Mouse (Mus musculus) C2C12 (cell line): ENCODE results near the gene Dclre1a. TPM values are rescaled to one million over a fixed set of nuclear protein-coding genes. Genes with fewer than 3 reads are reported as not detected.

ENCODE experiments used
- H3K27me3 ChIP-seq: one replicate; pipeline ENCODE4 v1.6.1; 2011; ENCODE audit not compliant: control insufficient read depth, insufficient read depth, insufficient read length
- H3K36me3 ChIP-seq: one replicate; pipeline ENCODE4 v1.6.1; 2011; ENCODE audit not compliant: control insufficient read depth, insufficient read depth
- H3K4me3 ChIP-seq: one replicate; pipeline ENCODE4 v1.5.1; 2011; ENCODE audit warnings: mild to moderate bottlenecking, control low read depth; ENCODE audit not compliant: poor library complexity, insufficient read depth, severe bottlenecking
- H3K79me2 ChIP-seq: one replicate; pipeline ENCODE4 v1.6.1; 2011; ENCODE audit not compliant: control insufficient read depth, insufficient read depth
- H3K79me3 ChIP-seq: one replicate; pipeline ENCODE4 v1.6.1; 2011; ENCODE audit warnings: low read depth, control low read depth
- H3ac ChIP-seq: one replicate; pipeline ENCODE3; 2011; ENCODE audit warnings: low read depth; ENCODE audit not compliant: control insufficient read depth, insufficient read length
- CEBPB ChIP-seq: IDR thresholded peaks from one replicate; pipeline ENCODE4 v1.6.1; 2011; ENCODE audit warnings: low read depth, mild to moderate bottlenecking, control low read depth, moderate library complexity
- CTCF ChIP-seq: IDR thresholded peaks from one replicate; pipeline ENCODE4 v1.5.1; 2011; ENCODE audit not compliant: control insufficient read depth, insufficient read depth, insufficient read length
- FOSL1 ChIP-seq: IDR thresholded peaks from one replicate; pipeline ENCODE4 v1.8.0; 2011; ENCODE audit warnings: mild to moderate bottlenecking, low read length; ENCODE audit not compliant: poor library complexity, insufficient read depth, severe bottlenecking
- MAX ChIP-seq: IDR thresholded peaks from one replicate; pipeline ENCODE4 v1.6.1; 2011; ENCODE audit warnings: mild to moderate bottlenecking, control low read depth
- MYOD1 ChIP-seq: IDR thresholded peaks from one replicate; pipeline ENCODE4 v1.6.1; 2011; ENCODE audit warnings: low read depth; ENCODE audit not compliant: control insufficient read depth, insufficient read length
- MYOG ChIP-seq: IDR thresholded peaks from one replicate; pipeline ENCODE4 v1.6.1; 2011; ENCODE audit not compliant: control insufficient read depth, insufficient read length; ENCODE audit errors: extremely low read depth
- USF1 ChIP-seq: IDR thresholded peaks from one replicate; pipeline ENCODE4 v1.6.1; 2011; ENCODE audit warnings: low read depth, mild to moderate bottlenecking, control low read depth, moderate library complexity
- polyA plus RNA-seq: library from polyadenylated mRNA; unstranded; fragments of >200 nt; fragmentation: generic; extraction: Trizol; gene quantifications from one replicate; pipeline ENCODE4 v1.2.1, GENCODE M21; 2012; ENCODE audit warnings: missing spikeins

Gene Dclre1a
- polyA plus RNA-seq, 1 experiment, result 4.9 TPM

DNA sequence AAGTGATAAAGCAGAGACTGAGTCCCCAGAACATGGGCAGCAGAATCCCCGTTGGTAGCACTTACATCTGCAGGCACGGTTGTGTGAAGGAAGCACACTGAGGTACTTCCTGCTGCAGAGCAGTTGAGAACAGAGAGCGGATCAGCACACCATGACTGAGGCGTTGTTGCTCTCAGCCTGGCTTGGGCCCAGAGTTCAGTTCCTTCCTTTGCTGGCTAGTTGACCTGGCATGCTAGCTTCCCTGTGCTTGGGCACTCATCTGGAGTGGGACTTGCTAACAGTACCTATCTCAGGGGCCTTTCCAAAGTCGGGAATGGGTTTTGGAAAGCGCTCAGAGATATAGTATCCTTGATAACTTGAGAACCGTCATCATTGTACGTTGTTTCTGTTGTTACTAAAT is 38.3 kb upstream of the Dclre1a start:
- H3ac ChIP-seq, result no peak overlapping the region
- H3K36me3 ChIP-seq, result peaks cover 44% of the 10 kb centered on the region
- H3K27me3 ChIP-seq, result no peaks in the 10 kb centered on the region
- H3K4me3 ChIP-seq, result no peak overlapping the region
- H3K79me2 ChIP-seq, result peaks cover 5% of the 10 kb centered on the region
- no peaks in the 10 kb centered on the region for H3K79me3 ChIP-seq
- TF ChIP-seq MYOG (no peak), USF1 (no peak), CTCF (no peak), MAX (no peak), FOSL1 (no peak), MYOD1 (no peak), CEBPB (no peak)

- no peaks in the 10 kb centered on the region for H3K27me3 ChIP-seq
- TF ChIP-seq CEBPB, result no peak
- TF ChIP-seq FOSL1, result no peak
- no peak for TF ChIP-seq MYOG
- TF ChIP-seq MYOD1, result no peak
- TF ChIP-seq USF1, result no peak
- TF ChIP-seq MAX, result no peak
- TF ChIP-seq CTCF, result no peak
- peaks cover 36% of the 10 kb centered on the region for H3K36me3 ChIP-seq
- no peak overlapping the region for H3ac ChIP-seq
- H3K79me3 ChIP-seq, result no peaks in the 10 kb centered on the region
- H3K4me3 ChIP-seq, result no peak overlapping the region
- H3K79me2 ChIP-seq, result peaks cover 5% of the 10 kb centered on the region
Measured at GRCm38 (mm10) chr19:56584288-56584687, 36.3 kb upstream of the Dclre1a start.

DNA sequence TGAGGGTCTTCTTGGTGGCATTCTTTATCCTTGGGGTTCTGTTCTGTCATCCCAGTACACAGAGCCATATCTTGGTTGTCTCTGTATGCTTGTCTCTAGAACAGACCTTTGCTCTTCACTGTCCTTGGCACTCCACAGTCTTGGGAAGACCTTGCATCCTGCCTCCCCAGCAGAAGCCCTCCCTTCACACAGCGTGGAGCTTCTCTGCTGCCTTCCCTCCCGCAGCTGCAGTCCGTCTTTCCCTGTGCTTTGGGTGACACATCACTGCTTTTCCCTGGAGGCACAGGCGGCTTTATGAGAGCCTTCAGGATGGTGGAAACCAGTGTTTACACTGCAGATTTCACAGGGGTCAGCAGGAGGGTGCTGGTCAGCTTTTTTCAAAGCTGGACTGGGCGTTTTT is 35.8 kb upstream of the Dclre1a start:
- Histone ChIP-seq H3K27me3 (no peaks in the 10 kb centered on the region), H3K36me3 (peaks cover 36% of the 10 kb centered on the region), H3K79me3 (no peaks in the 10 kb centered on the region), H3ac (no peak overlapping the region), H3K4me3 (no peak overlapping the region), H3K79me2 (peaks cover 5% of the 10 kb centered on the region)
- TF ChIP-seq FOSL1 (no peak), CEBPB (no peak), MYOG (no peak), MAX (no peak), USF1 (no peak), CTCF (no peak), MYOD1 (no peak)

- no peak for TF ChIP-seq MYOG
- no peak for TF ChIP-seq USF1
- no peak for TF ChIP-seq CEBPB
- no peak for TF ChIP-seq CTCF
- no peak for TF ChIP-seq MYOD1
- no peaks in the 10 kb centered on the region for H3K79me3 ChIP-seq
- no peaks in the 10 kb centered on the region for H3K27me3 ChIP-seq
- no peak overlapping the region for H3ac ChIP-seq
- H3K4me3 ChIP-seq, result no peak overlapping the region
- H3K79me2 ChIP-seq, result peaks cover 5% of the 10 kb centered on the region
- H3K36me3 ChIP-seq, result peaks cover 40% of the 10 kb centered on the region
Measured at GRCm38 (mm10) chr19:56581981-56582380, 34.0 kb upstream of the Dclre1a start.

- peaks cover 4% of the 10 kb centered on the region for H3K79me3 ChIP-seq
- no peaks in the 10 kb centered on the region for H3K27me3 ChIP-seq
- no peak for TF ChIP-seq MYOD1
- TF ChIP-seq MYOG, result no peak
- TF ChIP-seq FOSL1, result no peak
- TF ChIP-seq CEBPB, result no peak
- no peak for TF ChIP-seq MAX
- TF ChIP-seq USF1, result no peak
- no peak for TF ChIP-seq CTCF
- H3ac ChIP-seq, result no peak overlapping the region
- H3K36me3 ChIP-seq, result peaks cover 33% of the 10 kb centered on the region
- H3K4me3 ChIP-seq, result no peak overlapping the region
- H3K79me2 ChIP-seq, result peaks cover 18% of the 10 kb centered on the region
Measured at GRCm38 (mm10) chr19:56577801-56578200, 29.8 kb upstream of the Dclre1a start.

- Histone ChIP-seq H3K36me3 (peaks cover 27% of the 10 kb centered on the region), H3K79me2 (peaks cover 44% of the 10 kb centered on the region)
Measured at GRCm38 (mm10) chr19:56573184-56573583, 25.2 kb upstream of the Dclre1a start.

More at GRCm38 (mm10) chr19:56573184-56573583, 25.2 kb upstream of the Dclre1a start:
- peaks cover 11% of the 10 kb centered on the region for H3K79me3 ChIP-seq
- no peak overlapping the region for H3K4me3 ChIP-seq
- no peak for TF ChIP-seq MYOG
- TF ChIP-seq MAX, result no peak
- no peak for TF ChIP-seq USF1
- no peak overlapping the region for H3ac ChIP-seq
- no peaks in the 10 kb centered on the region for H3K27me3 ChIP-seq
